Mouse (Mus musculus) T-cell, adult 2 months (primary cell): ENCODE data around the gene Nfe2.
"Not testable (repeated sequence)": the region's sequence is repeated elsewhere in the genome, so short reads cannot be mapped to it uniquely, and the experiment has no call there.

Experiments used
- DNase-seq: peaks from one replicate; pipeline ENCODE4 v3.0.0; 2022; ENCODE audit warnings: low spot score

Nfe2 gene

GRCm38 (mm10) chr15:103290843-103291242, 32.6 kb upstream of the Nfe2 start:
- no peak for DNase-seq

- DNase-seq: no peak
Observed at GRCm38 (mm10) chr15:103290417-103290816, 32.2 kb upstream of the Nfe2 start.

- DNase-seq: no peak
Observed at GRCm38 (mm10) chr15:103289600-103289999, 31.4 kb upstream of the Nfe2 start.

- no peak for DNase-seq
Observed at GRCm38 (mm10) chr15:103285778-103286417, 27.7 kb upstream of the Nfe2 start.

- no peak for DNase-seq
Observed at GRCm38 (mm10) chr15:103284647-103285046, 26.4 kb upstream of the Nfe2 start.

- peak; percentile 38 for DNase-seq
Observed at GRCm38 (mm10) chr15:103284066-103284465, 25.9 kb upstream of the Nfe2 start.

- DNase-seq: no peak
Observed at GRCm38 (mm10) chr15:103281465-103282205, 23.4 kb upstream of the Nfe2 start.

- peak; percentile 14 for DNase-seq
Observed at GRCm38 (mm10) chr15:103280817-103281464, 22.7 kb upstream of the Nfe2 start.

GRCm38 (mm10) chr15:103279750-103280149, 21.5 kb upstream of the Nfe2 start:
- DNase-seq: peak; percentile 38

GRCm38 (mm10) chr15:103277949-103278348, 19.7 kb upstream of the Nfe2 start:
- no peak for DNase-seq

GRCm38 (mm10) chr15:103275943-103276342, 17.7 kb upstream of the Nfe2 start:
- not testable (repeated sequence) for DNase-seq

- peak; percentile 98 for DNase-seq
Observed at GRCm38 (mm10) chr15:103272419-103273279, 14.4 kb upstream of the Nfe2 start, which contains the start of gene Copz1. Gene Copz1, plus strand, starts transcription at chr15:103272714.

- DNase-seq: peak; percentile 18
Observed at GRCm38 (mm10) chr15:103268903-103269302, 10.7 kb upstream of the Nfe2 start.

GRCm38 (mm10) chr15:103264794-103265193, 6.6 kb upstream of the Nfe2 start:
- DNase-seq: no peak

GRCm38 (mm10) chr15:103259989-103260388, 1.8 kb upstream of the Nfe2 start:
- DNase-seq: no peak

GRCm38 (mm10) chr15:103259162-103259561, 959 bp upstream of the Nfe2 start:
- no peak for DNase-seq

GRCm38 (mm10) chr15:103256210-103256986, 1.8 kb downstream of the Nfe2 start:
- no peak for DNase-seq

GRCm38 (mm10) chr15:103255169-103255568, 3.0 kb downstream of the Nfe2 start:
- peak; percentile 25 for DNase-seq

- no peak for DNase-seq
Observed at GRCm38 (mm10) chr15:103253352-103253751, 4.9 kb downstream of the Nfe2 start.

GRCm38 (mm10) chr15:103252660-103253059, 5.5 kb downstream of the Nfe2 start:
- no peak for DNase-seq

GRCm38 (mm10) chr15:103251595-103251994, 6.6 kb downstream of the Nfe2 start:
- no peak for DNase-seq
